Mouse (Mus musculus) MEL-GATA-1-ER (cell line): Measurements from ENCODE around the gene Dleu7.
A peak's percentile ranks its signal among the peaks of the same experiment; 100 is the strongest.

Experiments used
- DNase-seq: peaks from one replicate; pipeline ENCODE4 v3.0.0-alpha.2; 2012; ENCODE audit warnings: low read depth; ENCODE audit errors: extremely low read depth

Dleu7 gene

DNA sequence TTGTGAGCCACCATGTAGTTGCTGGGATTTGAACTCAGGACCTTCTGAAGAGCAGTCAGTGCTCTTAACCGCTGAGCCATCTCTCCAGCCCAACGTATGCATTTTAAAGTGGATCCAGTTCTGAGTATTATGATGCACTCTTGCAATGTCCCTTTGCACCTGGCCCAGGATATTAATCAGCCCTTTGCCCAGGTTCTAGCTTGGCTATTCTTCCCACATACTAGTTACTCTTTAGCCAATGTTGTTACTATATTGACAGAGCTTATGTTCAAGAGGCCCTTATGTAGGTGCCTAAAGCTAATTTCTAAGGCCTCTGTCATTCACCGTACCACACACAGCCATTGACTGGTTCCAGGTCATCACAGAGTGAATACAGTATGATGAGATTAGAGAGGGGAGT lies 4.1 kb downstream of the Dleu7 start:
- DNase-seq = no peak

DNA sequence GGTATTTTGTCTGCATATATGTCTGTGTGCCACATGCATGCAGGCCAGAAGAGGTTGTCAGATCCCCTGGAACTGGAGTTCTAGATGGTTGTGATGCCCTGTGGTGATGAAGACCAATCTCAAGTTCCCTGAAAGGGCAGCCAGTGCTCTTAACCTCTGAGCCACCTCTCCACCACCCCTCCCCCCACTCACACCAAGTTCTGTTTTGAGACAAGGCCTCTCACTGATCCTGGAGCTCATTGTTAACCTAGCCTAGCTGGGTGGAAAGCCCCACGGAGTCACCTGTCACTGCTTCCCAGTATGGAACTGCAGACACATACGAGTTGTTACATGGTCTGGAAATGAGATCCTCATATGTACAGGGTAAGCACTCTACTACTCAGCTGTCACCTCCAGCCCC lies 9.9 kb downstream of the Dleu7 start:
- DNase-seq = no peak

DNA sequence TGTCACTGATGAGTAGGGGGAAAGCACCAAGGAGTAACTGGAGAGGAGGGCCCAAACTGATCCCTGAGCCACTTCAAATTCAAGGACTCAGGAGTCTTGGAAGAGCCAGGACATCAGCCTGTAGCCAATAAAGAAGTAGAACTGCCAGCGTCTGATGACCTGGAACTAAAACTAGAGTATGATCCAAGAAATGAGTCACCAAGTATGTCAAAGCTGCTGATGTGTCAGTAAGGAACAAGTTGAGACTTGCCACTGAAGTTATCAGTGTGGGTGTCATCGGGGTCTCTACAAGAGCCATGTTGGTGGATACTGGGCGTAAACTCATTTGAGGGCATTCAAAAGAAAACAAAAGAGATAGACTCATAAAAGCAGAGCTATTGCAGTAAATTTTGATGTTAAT lies 19.2 kb downstream of the Dleu7 start:
- no peak for DNase-seq

DNA sequence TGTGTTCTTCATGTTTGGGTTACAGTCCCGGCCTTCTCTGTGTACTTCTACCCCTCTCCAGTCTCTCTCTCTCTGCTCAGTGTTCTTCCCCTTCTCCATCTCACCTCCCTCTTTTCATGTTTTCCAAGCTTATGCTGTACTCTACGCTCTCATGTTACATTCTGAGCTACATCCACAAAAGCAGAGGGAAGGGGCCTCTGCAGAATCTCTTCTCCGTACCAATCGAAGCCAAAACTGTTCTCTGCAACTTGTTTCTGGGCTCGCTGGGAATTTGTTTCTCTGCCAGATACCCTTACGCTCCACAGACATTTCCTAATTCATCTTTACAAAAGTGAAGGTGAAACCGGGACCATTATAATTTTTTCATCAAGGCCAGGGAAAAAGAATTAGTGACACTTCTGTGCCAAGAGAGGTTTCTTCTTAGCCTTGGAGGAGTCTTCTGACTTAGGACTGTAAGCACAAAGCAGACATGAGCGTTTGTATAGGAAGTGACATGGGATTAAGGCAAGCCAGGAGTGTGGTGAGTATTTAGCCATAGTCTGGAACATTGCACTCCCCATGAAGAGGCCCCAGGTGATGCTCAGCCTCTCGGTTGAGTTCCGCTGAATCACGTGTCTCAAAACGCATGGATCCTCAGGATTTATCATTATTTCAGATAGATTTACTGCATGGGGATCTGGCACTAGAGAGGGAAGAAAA lies 22.0 kb downstream of the Dleu7 start:
- no peak for DNase-seq

DNA sequence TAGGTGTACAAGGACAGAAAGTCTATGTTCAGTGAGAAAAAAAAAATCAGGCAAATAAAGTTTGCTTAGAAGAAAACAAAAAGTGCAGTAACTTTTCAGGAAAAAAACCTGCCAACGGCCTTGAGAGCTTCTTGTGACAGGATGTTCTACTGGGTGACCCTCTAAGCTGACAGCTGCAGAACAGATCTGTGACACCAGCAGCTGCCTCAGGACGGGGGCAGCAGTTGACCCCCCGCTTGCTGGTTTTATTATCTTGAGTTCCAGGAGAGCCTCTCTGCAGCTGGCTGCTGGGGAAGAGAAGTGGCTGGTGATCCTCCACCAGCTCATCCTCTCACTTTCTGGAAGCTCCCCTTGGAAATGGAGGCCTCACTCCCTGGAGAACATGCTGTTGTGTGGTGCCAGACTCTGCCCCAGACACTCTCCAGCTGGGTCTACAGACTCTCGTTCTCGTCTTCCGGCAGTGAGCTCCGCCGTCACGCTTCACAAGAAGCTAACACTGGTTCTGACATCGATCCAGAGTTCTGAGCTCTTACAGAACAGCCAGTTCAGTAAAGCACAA lies 33.8 kb downstream of the Dleu7 start:
- no peak for DNase-seq

DNA sequence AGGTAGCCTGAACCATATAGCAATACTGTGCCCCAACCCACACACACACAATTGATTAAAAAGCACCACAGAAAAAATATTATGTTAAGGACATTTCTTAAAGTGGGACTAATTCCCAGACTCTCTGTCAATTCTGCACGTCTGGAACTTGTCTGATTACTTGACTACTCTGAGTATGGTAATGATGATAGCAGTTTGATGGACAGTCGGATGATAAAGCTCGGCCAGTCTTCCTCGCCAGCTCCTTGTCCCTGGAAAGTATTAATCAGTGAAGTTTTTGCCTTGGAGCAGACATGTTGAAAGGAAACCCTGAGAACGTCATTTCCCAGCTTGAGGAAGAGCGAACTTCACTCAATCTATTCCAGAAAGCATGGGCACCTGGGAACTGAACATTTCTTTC lies 34.7 kb downstream of the Dleu7 start:
- no peak for DNase-seq

DNA sequence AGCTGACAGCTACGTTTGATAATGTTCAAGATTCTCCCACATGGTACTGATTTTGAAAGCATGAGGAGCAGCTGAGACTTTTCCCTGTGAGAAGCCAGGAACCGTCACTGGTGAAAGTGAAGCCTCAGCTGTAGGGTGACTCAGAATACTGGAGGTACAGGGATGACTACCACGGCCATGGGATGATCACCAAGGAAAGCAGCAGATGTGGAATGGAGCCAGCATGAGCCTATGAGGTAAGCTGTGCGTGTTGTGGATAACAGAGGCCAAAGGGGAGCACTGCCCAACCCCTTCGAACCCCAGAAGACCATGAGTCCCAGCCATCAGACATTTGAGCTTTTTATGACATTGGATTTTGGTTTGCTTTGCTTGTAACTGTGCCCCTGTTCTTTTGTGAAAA lies 36.8 kb downstream of the Dleu7 start:
- DNase-seq = no peak

DNA sequence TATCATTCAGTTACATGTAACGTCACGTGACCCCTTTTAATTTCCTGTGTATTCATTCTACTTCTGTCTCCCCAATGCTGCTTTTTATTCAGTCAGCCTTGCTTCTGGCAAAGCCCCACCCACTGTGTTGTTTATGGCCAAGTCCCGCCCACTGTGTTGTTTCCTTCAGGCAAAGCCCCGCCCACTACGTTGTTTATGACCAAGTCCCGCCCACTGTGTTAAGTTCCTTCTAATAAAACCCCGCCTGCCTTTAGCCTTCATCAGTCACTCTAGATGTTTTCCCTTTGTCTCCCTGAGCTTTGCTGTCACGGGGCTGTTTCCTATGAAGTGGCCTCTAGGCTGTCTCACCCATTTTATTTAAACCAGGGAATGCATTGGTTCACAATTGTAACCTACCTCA lies 38.5 kb downstream of the Dleu7 start:
- DNase-seq = peak; percentile 33

DNA sequence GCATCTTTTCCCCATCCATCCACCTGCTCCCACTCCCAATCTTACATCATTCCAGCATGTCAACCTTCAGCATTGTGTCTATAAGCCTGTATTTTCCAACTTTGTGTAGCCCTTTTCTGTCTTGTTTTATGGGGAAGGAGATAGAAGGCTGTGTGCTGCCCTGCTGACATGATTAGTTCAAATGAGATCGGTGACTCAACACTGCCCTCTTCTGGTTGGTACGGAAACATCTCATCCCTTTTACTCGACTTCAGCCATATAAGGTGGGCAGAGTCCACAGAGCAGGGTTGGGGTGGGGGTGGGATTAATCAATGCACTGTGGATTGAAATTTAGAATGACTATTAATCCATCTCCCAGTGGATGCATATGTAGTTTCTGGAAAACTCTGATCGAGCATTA lies 40.8 kb downstream of the Dleu7 start:
- peak; percentile 45 for DNase-seq

DNA sequence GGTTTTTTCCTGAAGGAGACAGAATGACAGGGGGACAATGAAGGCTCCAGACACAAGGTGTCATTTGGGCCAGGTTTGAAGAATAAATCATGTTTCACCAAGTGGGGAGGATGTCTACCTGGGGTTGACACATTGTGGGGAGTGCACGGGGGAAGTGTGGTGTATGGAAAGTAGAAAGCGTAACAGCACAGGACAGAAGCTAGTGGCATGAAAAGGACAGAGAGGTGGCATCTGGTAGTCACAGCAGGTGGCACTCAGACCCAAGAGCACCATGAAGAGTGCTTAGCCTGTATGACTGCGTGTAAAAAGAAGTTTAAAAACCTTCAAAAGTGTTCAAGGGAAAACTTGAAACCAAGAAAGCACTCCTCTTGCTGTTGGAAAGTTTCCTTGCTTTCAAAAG lies 42.8 kb downstream of the Dleu7 start:
- DNase-seq = no peak

DNA sequence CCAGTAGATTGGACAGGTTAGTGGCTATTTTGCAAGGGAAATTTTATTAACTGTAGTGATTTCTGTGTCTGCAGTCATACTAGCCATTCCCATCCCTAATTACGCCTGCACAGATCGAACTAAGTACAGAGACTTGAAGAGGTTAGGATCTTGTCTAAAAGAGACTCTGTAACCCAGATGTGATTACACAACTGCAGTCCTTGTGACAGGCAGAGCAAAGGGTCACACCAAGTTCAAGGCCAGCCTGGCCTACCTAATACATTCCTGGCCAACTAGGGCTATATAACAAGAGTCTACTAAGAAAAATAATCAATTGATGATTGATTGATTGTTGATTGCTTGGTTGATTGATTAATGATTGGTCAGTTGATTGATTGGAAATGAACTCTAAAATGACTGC lies 43.6 kb downstream of the Dleu7 start:
- DNase-seq = no peak

DNA sequence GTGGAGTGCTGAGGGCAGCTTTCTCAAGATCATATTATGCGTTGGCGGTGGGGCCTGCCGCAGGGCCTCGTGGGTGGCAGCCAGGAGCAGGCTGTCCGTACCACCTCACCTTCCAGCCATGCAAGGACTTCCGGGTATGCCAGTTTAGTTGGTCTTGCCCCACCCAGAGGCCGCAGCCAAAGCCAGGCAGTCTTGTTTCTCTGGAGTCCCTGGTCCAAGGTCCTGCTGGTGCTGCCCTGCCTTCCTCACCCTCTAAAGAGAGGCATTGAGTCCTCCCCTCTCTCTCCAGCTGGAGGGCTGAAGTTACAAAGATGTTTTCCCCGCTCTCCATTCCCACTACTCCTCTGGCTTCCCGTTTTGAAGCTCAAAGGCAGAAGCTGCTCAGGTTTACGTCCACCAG lies 44.1 kb downstream of the Dleu7 start:
- DNase-seq = no peak

DNA sequence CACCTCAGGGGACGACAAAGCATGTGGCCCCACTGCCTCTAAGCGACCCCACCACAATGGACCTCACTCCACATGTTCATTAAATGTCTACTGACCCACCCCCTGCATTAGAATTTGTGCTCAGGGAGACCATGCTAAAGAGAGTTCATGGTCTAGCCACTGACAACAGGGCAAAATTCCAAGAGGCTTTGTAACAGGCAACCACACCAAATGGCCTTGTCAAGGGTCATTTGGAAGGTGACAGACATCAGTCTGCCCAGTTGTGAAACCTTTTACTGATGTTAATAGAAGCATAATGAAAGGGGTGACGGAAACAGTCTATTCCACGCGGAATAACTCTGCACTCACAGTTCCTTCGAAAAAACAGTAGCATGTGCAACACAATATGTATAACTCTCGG lies 44.5 kb downstream of the Dleu7 start:
- DNase-seq = no peak

DNA sequence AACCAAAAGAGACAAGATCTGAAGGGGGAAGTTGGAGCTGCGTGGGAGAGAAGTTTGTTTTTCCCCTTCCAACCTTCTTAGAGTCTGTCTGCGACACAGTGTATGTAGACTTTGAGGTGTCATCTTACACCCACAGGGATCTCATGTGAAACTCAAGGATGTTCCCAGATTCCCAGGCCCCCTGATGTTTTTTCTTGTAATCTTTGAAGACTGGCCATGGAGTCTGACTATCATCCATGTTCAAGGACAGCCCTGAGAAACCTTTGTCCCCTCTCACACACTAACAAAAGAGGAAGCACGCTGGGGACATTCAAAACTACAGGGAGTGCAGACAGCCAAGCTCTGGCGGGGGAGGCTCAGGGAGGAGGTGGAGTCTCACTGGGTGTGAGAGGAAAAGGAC lies 47.3 kb downstream of the Dleu7 start:
- peak; percentile 26 for DNase-seq

DNA sequence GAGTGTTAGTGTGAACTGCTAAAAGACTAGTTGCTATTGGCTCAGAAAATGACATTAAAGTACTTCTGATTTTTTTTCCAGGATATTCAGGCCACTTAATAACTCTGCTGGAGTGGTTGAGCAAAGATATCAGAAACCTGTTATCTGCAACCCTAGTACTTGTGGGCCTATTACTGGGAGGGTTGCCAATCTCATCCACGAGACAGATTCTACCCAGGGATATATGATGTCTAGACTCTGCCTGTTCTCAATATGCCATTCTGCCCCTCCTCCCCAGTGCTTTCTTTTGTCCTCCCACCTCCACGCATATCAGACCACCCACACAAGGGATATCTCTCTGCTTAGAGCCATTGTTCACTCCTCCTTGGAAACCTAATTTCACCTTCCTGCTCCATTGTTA lies 49.3 kb downstream of the Dleu7 start:
- DNase-seq = no peak

DNA sequence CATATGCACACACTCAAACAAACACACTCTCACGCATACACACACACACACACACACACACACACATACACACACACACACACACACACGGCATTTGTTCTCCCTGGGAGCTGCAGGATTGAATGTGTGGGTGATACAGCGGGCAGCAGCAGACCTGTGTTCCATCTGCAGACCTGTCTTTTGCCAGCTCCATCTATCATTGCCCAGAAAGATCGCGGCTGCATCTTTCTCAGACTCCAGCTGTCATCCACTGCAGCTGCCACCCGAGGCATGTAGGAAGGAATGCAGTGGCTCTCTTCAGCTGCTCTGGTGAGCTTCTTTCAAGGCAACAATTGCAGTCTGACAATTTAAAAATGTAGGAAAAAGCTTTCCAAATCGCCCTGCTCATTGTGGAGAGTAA lies 56.9 kb downstream of the Dleu7 start:
- DNase-seq = no peak

DNA sequence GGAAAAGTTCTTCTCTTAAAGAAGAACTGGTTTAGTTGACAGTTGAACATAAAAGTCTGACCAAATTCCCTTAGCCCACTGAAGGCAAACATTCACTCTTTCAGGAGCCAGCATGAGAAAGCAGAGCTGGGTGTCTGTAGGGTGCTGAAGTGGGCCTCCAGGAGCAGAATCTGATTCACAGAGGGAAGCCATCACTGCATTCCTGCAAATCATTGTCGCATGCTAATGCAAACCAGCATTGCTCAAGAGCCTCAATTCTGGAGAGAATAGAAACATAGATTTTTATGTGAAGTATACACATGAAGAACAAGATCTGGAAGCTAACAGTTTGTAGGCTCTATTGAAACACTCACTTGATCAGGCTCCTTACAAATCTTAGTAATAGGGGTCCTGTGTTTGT lies 57.6 kb downstream of the Dleu7 start:
- no peak for DNase-seq

DNA sequence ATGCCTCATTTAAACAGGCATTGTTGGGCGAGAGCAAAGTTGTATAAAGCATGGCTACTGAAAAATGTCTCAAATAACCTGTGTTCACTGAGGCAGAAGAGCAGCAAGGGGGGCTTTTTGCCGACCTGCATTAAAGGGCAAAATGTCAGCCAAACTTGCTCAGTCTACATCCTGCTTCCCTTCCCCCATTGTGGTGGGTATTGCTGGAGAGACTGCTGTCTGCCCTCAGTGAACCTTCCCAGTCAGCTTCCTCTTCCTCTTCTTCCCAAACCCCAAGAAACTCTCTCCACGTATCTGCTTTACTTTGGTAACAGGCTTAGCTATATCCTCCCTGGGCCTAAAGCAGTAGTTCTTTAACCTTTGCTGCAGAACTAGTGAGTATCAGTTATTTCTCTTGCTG lies 61.9 kb downstream of the Dleu7 start:
- DNase-seq = no peak

DNA sequence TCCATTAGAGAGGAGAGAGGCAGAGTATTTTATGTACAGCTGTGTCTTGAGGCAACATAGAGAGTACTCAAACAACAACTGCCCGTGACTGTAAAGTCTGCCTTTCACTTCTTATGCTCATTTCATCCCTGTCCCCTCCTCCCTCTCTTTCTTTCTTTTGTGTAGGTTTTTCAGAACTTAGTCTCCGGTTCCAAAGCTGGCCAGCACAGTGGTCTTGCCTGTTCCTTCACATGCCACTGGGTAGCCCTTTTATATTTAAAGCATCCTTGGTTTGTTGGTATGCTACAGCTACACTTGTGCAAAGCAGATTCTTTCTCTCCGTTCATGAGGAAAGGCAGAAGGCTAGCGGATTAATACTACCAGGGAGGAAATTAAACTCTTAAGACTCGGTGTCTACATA lies 65.7 kb downstream of the Dleu7 start:
- DNase-seq = no peak

DNA sequence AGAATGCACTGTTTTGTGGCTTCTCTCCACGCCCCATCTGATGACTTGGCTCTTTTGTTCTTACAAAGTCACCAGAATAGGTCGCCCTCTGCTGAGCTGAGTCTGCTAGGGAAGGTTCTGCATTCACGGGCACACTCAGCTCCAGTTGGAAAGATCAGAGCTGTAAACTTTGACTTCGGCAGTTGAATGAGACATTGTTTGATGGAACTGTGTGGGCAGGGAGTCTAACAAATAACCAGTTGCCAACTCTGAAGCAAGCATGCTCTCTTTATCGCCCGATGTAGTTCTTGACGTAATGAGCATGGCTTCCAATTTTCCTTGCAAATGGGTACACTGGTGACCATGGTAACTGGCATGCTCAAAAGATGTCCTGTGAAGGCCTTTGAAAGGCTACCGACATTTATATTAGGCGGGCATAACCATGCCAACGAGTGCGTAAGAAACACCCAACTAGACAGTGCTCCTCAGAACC lies 66.2 kb downstream of the Dleu7 start:
- DNase-seq = no peak
